Mouse (Mus musculus) heart, embryonic 10.5 days (tissue): ENCODE measurements at regions not wholly inside any gene's neighbourhood (a gene's known extent, or its start where the extent isn't known, plus 50 kb on each side); places are given as distances from the start of the nearest gene placed in this dataset.
"Not testable (repeated sequence)": the region's sequence is repeated elsewhere in the genome, so short reads cannot be mapped to it uniquely, and the experiment has no call there.

Experiments used
- DNase-seq: peaks from one replicate; pipeline ENCODE4 v3.0.0-alpha.2; 2017; ENCODE audit warnings: low spot score
- H3K27ac ChIP-seq: fragments of 300-500 bp; sonication (generic); 2 replicates; pipeline ENCODE4 v1.5.1; 2016; ENCODE audit warnings: mild to moderate bottlenecking
- H3K27me3 ChIP-seq: fragments of 300-500 bp; sonication (generic); 2 replicates; pipeline ENCODE4 v1.6.1; 2016; ENCODE audit warnings: mild to moderate bottlenecking; ENCODE audit not compliant: poor library complexity, insufficient read depth, severe bottlenecking
- H3K36me3 ChIP-seq: fragments of 300-500 bp; sonication (generic); 2 replicates; pipeline ENCODE4 v1.6.1; 2016; ENCODE audit warnings: mild to moderate bottlenecking, moderate library complexity
- H3K4me1 ChIP-seq: fragments of 300-500 bp; sonication (generic); 2 replicates; pipeline ENCODE4 v1.6.1; 2016; ENCODE audit warnings: mild to moderate bottlenecking
- H3K4me3 ChIP-seq: fragments of 300-500 bp; sonication (generic); 2 replicates; pipeline ENCODE4 v1.5.1; 2016; ENCODE audit warnings: mild to moderate bottlenecking, moderate library complexity
- H3K9me3 ChIP-seq: fragments of 300-500 bp; sonication (generic); 2 replicates; pipeline ENCODE4 v1.6.1; 2016; ENCODE audit warnings: mild to moderate bottlenecking, moderate library complexity
- WGBS: fragments of 180-500 bp; shearing (Covaris S2); methylation state at CpG from one replicate; pipeline ENCODE4 v1.1.7; 2016; 5-methylcytosine and 5-hydroxymethylcytosine counted together

- DNase-seq, result no peak
- H3K9me3 ChIP-seq, result peaks cover 6% of the 10 kb centered on the region; the same call in 1 of the 2 replicates
- H3K36me3 ChIP-seq, result no peaks in the 10 kb centered on the region
- H3K27ac ChIP-seq, result no peak overlapping the region
- WGBS, result 75% methylated on average over 6 of the region's 6 CpGs
- peaks cover 3% of the 10 kb centered on the region for H3K4me1 ChIP-seq
- no peaks in the 10 kb centered on the region for H3K27me3 ChIP-seq
- no peak overlapping the region for H3K4me3 ChIP-seq
These were observed 53.4 kb upstream of the Castor2 start for GRCm38 (mm10) chr5:134046086-134046485.

DNA sequence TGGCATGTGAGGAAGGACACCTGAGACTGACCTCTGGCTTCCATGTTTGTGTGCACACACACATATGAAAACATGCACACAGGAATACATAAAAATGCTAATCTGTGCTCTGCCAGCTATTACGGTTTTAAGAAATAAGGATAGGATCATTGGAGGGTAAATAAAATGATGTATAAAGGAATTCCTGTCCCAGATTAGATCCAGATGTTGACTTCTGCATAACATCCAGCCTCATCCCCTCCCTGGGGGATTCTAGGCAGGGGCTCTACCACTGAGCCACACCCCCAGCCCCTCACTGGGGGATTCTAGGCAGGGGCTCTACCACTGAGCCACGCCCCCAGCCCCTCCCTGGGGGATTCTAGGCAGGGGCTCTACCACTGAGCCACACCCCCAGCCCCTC lies 56.6 kb upstream of the Castor2 start:
- WGBS, result 90% methylated on average over 1 of the region's 2 CpGs
- H3K27ac ChIP-seq, H3K4me3 ChIP-seq: not testable (repeated sequence)

GRCm38 (mm10) chr5:134027316-134027966 lies 72.1 kb upstream of the Castor2 start:
- no peak for DNase-seq
- no peaks in the 10 kb centered on the region for H3K36me3 ChIP-seq
- H3K4me1 ChIP-seq, result no peaks in the 10 kb centered on the region
- no peak overlapping the region for H3K4me3 ChIP-seq
- no peaks in the 10 kb centered on the region for H3K9me3 ChIP-seq
- peak overlapping the region; percentile 22; the same call in 1 of the 2 replicates for H3K27ac ChIP-seq
- H3K27me3 ChIP-seq, result no peaks in the 10 kb centered on the region
- WGBS, result 66% methylated on average over 11 of the region's 11 CpGs

More for the DNA sequence above, 56.6 kb upstream of the Castor2 start:
- DNase-seq, H3K9me3 ChIP-seq, H3K4me1 ChIP-seq, H3K36me3 ChIP-seq, H3K27me3 ChIP-seq: not testable (repeated sequence)

GRCm38 (mm10) chr5:134019651-134020432 lies 79.7 kb upstream of the Castor2 start:
- WGBS, result 74% methylated on average over 13 of the region's 13 CpGs
- H3K27me3 ChIP-seq, result peaks cover 3% of the 10 kb centered on the region; the same call in 1 of the 2 replicates

GRCm38 (mm10) chr5:134014257-134015163 lies 85.0 kb upstream of the Castor2 start:
- Histone ChIP-seq H3K36me3 (no peaks in the 10 kb centered on the region), H3K27ac (peak overlapping the region; percentile 68), H3K4me3 (no peak overlapping the region), H3K9me3 (no peaks in the 10 kb centered on the region; the same call in 1 of the 2 replicates), H3K27me3 (peaks cover 11% of the 10 kb centered on the region; the same call in 1 of the 2 replicates), H3K4me1 (peaks cover 24% of the 10 kb centered on the region)
- DNase-seq, result peak; percentile 92
- 28% methylated on average over 13 of the region's 13 CpGs for WGBS

More at GRCm38 (mm10) chr5:134019651-134020432, 79.7 kb upstream of the Castor2 start:
- no peak for DNase-seq
- Histone ChIP-seq H3K36me3 (no peaks in the 10 kb centered on the region), H3K27ac (no peak overlapping the region), H3K4me1 (peaks cover 14% of the 10 kb centered on the region), H3K4me3 (no peak overlapping the region), H3K9me3 (no peaks in the 10 kb centered on the region; the same call in 1 of the 2 replicates)

GRCm38 (mm10) chr5:134013206-134013605 lies 86.3 kb upstream of the Castor2 start:
- no peak overlapping the region for H3K4me3 ChIP-seq
- H3K27ac ChIP-seq, result peak overlapping the region; percentile 60
- H3K9me3 ChIP-seq, result no peaks in the 10 kb centered on the region; the same call in 1 of the 2 replicates
- no peaks in the 10 kb centered on the region for H3K36me3 ChIP-seq
- peaks cover 23% of the 10 kb centered on the region for H3K27me3 ChIP-seq
- 76% methylated on average over 8 of the region's 8 CpGs for WGBS
- peaks cover 24% of the 10 kb centered on the region for H3K4me1 ChIP-seq
- no peak for DNase-seq

DNA sequence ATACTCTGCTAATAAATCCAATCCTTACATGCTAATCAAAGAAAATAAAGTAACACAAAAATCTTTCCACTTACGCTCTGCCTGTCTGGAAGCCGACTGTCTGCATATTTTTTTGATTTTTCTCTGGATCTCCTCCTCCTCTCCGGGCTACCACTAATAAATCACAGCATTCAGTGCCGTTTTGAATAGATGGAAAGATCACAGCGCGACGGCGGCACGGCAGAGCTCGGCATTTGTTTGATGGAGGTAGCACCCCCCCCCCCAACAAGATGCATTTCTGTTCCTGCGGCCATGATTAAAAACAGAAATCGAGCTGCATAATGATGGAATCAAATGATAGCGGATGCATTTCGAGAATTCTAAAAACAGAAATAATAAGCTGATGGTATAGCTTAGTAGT lies 89.7 kb upstream of the Castor2 start:
- Histone ChIP-seq H3K4me1 (peaks cover 30% of the 10 kb centered on the region), H3K36me3 (no peaks in the 10 kb centered on the region), H3K9me3 (no peaks in the 10 kb centered on the region), H3K4me3 (no peak overlapping the region), H3K27ac (no peak overlapping the region), H3K27me3 (peaks cover 31% of the 10 kb centered on the region)
- DNase-seq, result no peak
- WGBS, result 89% methylated on average over 14 of the region's 14 CpGs

GRCm38 (mm10) chr5:134007127-134007771 lies 92.3 kb upstream of the Castor2 start:
- DNase-seq, result no peak
- WGBS, result 15% methylated on average over 3 of the region's 3 CpGs

GRCm38 (mm10) chr5:134006470-134007126 lies 92.9 kb upstream of the Castor2 start:
- peak overlapping the region; percentile 43 for H3K4me3 ChIP-seq

More at GRCm38 (mm10) chr5:134007127-134007771, 92.3 kb upstream of the Castor2 start:
- Histone ChIP-seq H3K9me3 (no peaks in the 10 kb centered on the region), H3K27me3 (peaks cover 31% of the 10 kb centered on the region), H3K27ac (0 out of 2 replicates have a peak overlapping the region, but pooled peaks have one; percentile 16), H3K36me3 (no peaks in the 10 kb centered on the region), H3K4me3 (no peak overlapping the region), H3K4me1 (peaks cover 12% of the 10 kb centered on the region)

GRCm38 (mm10) chr5:134006001-134006400 lies 93.5 kb upstream of the Castor2 start:
- peaks cover 12% of the 10 kb centered on the region for H3K4me1 ChIP-seq
- WGBS, result 42% methylated on average over 3 of the region's 3 CpGs
- H3K9me3 ChIP-seq, result no peaks in the 10 kb centered on the region
- no peak for DNase-seq
- peaks cover 31% of the 10 kb centered on the region for H3K27me3 ChIP-seq
- H3K4me3 ChIP-seq, result no peak overlapping the region; the same call in 1 of the 2 replicates
- no peaks in the 10 kb centered on the region for H3K36me3 ChIP-seq
- no peak overlapping the region for H3K27ac ChIP-seq

More at GRCm38 (mm10) chr5:134006470-134007126, 92.9 kb upstream of the Castor2 start:
- H3K27me3 ChIP-seq, result peaks cover 31% of the 10 kb centered on the region
- H3K9me3 ChIP-seq, result no peaks in the 10 kb centered on the region
- DNase-seq, result peak; percentile 91
- peaks cover 12% of the 10 kb centered on the region for H3K4me1 ChIP-seq
- peak overlapping the region; percentile 71 for H3K27ac ChIP-seq
- 4% methylated on average over 14 of the region's 14 CpGs for WGBS
- H3K36me3 ChIP-seq, result no peaks in the 10 kb centered on the region

GRCm38 (mm10) chr5:134000100-134000499 lies 99.4 kb upstream of the Castor2 start:
- Histone ChIP-seq H3K36me3 (no peaks in the 10 kb centered on the region), H3K27ac (no peak overlapping the region), H3K9me3 (no peaks in the 10 kb centered on the region), H3K27me3 (no peaks in the 10 kb centered on the region), H3K4me3 (no peak overlapping the region), H3K4me1 (no peaks in the 10 kb centered on the region)
- WGBS, result 40% methylated on average over 3 of the region's 3 CpGs
- no peak for DNase-seq
